Mouse (Mus musculus): ENCODE results near the gene Itpripl2. TPM values are rescaled to one million over a fixed set of nuclear protein-coding genes. Genes with fewer than 3 reads are reported as not detected.

Gene Itpripl2
- total RNA-seq, 2 experiments from 2014 or later = 3.2 to 3.6 TPM

GRCm38 (mm10) chr7:118443371-118443770 is 48.4 kb downstream of the Itpripl2 start:
- DNase-seq = peak; percentile 52 to 66

GRCm38 (mm10) chr7:118441535-118441934 is 50.2 kb downstream of the Itpripl2 start:
- peak; percentile 28 to 38 for DNase-seq

GRCm38 (mm10) chr7:118437101-118437802 is 54.5 kb downstream of the Itpripl2 start:
- no peak for DNase-seq

Other genes with a start within 250 kb of the Itpripl2 start
- gene Smg1, start 248.3 kb downstream of the Itpripl2 start, total RNA-seq (2021) = 10 to 100 TPM; 84.4 to 91.5 TPM
- 10 to 100 TPM; 87.4 to 92.0 TPM for gene Syt17, start 43.8 kb downstream of the Itpripl2 start, total RNA-seq (2021)
- gene Coq7, start 41.4 kb upstream of the Itpripl2 start, total RNA-seq (2021) = 10 to 100 TPM; 32.5 to 32.9 TPM
- gene Tmc7, start 92.8 kb upstream of the Itpripl2 start, total RNA-seq (2021) = 10 to 100 TPM; 16.2 to 17.6 TPM
- under 1 TPM; 0.23 to 0.27 TPM for gene Tmc5, start 105.3 kb upstream of the Itpripl2 start, total RNA-seq (2021)
- gene Gde1, start 213.8 kb upstream of the Itpripl2 start, total RNA-seq (2021) = 100 to 1,000 TPM; 214 to 224 TPM
- 10 to 100 TPM; 51.7 to 52.3 TPM for gene Ccp110, start 220.6 kb upstream of the Itpripl2 start, total RNA-seq (2021)
- gene Vps35l, start 248.3 kb upstream of the Itpripl2 start, total RNA-seq (2021) = 10 to 100 TPM; 54.7 to 60.8 TPM

Measured in layer of hippocampus, postnatal 36 days (tissue).